Mouse (Mus musculus) fat pad, adult 2 months (tissue): ENCODE results near the gene Fign.

ENCODE experiments used
- DNase-seq: peaks from one replicate; pipeline ENCODE4 v3.0.0-alpha.2; 2011; ENCODE audit warnings: low read depth, low spot score; ENCODE audit errors: extremely low read depth

Gene Fign

GRCm38 (mm10) chr2:64097937-64098617, at the start of gene Fign:
TSS of gene Fign (minus strand) at chr2:64098038.
- DNase-seq = no peak

DNA sequence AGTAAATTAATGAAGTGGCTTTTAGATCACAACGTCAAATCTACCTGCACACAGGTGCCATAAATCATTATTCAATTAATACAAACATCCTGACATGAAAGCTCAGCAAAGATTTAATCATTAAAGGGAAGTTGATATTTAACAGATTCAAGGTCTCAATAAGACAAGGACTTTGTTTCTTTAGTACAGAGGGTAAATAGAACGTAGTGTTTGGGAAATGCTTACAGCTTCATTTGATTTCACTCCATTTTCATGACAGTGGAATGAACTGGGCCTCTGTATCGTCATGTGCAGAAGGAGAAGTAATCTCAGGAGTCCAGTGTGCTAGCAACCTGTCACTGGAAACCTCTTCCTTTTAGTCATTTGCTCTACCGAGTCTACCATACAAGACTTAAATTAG, 35.8 kb upstream of the Fign start:
- no peak for DNase-seq

DNA sequence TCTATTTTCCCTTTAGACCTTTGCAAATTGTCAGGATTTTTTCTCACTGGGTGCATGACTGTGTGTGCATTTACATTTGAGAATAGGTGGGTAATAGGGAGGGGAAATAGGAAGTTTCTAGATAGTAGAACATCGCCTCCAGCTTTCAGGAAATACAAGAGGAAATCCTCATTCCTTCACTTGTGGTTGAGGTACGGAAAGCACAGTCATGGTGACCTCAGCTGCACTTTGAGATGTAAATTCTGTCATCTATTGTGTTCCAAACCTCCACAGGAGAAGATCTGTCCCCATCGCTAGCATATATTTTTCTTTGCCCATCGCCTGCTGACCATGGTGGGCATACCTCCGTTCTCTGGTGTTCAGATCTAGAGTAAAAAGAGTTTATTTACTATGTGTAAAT, 22.7 kb upstream of the Fign start:
- no peak for DNase-seq

DNA sequence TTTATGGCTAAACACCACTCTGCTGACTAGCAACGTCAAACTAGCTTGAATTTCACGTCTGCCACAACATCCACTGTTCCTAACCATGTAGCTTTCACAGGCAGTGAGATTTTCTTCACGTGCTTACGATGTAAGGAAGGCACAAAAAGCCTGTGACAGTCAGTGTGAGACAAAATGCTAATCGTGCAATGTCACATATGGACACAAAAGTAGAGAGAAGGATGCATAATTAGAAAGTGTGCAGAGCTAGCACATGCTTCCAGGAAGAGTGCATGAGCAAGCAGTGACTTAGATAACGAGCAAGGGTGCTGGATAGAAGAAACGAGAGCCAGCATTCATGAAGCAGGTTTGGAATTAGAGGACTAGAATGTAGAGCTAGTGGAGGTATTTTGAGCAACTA, 18.8 kb upstream of the Fign start:
- DNase-seq = no peak

DNA sequence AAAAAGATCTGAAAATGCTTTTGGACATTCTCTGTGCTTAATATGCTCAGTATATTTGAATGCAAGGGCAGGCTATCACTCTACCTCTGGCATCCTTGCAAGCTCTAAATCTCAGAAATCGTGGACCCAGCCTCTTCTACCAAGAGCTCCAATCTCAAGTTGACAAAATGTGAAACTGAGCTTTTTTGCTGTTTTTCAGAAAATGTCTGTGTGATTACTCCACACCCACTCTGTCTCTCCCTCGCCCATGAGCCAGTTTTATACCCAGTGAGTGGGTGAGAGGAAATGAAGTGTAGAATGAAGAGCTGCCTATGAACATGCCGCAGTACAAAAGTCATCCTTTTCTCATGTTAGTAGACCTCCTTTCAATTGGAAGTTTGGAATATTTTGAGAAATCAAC, 13.3 kb upstream of the Fign start:
- no peak for DNase-seq

- no peak for DNase-seq
Observed at GRCm38 (mm10) chr2:64109860-64110259, 12.0 kb upstream of the Fign start.

DNA sequence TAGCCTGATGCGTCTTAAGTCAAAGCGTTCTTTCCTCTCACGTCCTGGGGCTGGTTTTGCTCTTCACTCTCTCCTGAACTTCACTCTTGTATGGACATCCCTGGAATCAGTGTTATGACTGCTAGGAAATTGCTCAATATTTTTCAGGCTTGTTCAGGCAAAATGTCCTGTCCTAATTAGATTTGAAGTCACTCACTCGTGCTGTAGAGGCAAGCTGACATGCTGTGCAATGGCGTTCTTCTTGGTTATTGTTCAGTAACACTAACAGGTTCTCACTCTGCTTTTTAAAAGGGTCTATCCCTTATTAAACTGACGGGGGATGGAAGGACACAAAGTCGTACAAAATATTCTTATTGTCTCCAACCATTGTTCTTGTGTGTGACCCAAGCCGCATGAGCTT, 10.2 kb upstream of the Fign start:
- DNase-seq = no peak

DNA sequence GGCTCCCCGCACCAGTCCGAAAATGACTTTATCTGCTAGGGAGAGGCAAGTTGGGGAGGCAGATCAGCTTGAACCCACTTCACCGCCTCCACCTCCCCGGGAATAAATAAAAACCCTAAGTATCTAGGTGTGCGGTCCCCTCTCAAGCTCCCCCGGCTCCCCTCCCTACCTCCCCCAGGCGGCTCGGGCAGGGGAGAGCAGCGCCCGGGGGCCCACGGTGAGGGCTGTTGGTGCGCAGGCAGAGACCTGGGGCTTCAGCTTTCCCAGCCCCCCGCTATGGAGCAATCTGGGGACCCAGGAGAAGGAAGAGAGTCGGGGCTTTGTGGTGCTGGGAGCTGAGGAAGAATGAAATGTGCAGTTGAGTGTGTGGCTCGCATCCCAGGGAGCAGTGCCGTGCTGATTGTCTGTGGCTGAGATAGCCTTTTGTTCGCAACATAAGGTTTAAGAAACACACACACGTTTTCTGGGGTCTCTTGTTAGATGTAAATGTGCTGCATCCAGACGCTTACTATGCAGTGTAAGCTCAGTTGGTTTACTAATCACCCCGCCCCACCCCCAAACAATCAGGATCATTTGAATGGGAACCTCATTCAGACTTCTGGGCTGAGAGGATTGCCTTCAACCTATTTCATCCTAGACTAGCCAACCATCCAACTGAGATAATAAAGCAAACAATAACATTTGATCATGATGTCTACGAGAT, 931 bp upstream of the Fign start:
- DNase-seq = no peak

- DNase-seq = no peak
Observed at GRCm38 (mm10) chr2:64096721-64097411, 972 bp downstream of the Fign start.

DNA sequence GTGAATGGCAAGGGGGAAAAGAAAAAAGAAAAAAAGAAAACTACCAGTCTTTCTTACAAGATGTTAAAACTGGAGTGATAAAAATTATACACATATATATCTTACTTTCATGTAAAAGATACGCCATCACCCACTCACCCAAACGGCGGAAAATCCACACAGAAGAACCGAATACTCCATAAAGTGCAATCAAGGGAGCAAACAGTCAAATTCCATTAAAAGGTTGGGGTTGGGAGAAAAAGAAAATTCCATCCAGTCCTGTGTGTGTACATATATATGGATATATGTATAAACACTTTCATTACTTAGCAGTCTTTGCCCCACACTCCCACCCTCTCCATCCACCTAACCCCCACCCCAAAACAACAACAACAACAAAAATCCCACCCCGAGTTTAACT, 1.7 kb downstream of the Fign start:
- DNase-seq = no peak

- no peak for DNase-seq
Observed at GRCm38 (mm10) chr2:64095561-64095960, 2.3 kb downstream of the Fign start.

- no peak for DNase-seq
Observed at GRCm38 (mm10) chr2:64093087-64093486, 4.8 kb downstream of the Fign start.

DNA sequence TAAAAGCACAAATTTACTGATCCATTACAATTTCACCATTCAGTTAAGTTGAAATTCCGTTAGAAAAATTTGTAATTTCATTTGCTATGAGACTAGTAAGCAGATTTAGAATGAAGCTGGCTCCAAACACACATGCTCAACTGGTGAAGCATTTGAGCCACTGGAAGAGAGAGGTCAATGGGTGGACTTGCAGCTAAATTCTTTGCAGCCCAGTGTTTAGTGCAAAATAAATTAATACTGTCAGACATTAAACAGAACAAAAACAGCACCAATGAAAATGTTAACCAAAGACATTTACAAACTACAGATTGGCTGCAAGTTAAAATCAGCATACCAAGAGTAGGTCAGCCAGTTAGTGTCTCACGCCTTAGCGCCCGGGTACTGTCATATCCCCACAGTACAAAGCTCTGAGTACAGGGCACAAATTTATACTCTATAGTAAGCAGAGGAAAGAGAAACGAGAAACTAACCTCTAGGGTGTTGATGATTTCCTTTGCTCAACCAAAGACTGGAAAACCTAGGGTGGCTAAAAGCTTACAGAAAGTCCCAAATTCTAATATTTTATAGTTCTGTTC, 13.9 kb downstream of the Fign start:
- no peak for DNase-seq

GRCm38 (mm10) chr2:64079765-64080164, 18.1 kb downstream of the Fign start:
- no peak for DNase-seq

GRCm38 (mm10) chr2:64078551-64078950, 19.3 kb downstream of the Fign start:
- no peak for DNase-seq

DNA sequence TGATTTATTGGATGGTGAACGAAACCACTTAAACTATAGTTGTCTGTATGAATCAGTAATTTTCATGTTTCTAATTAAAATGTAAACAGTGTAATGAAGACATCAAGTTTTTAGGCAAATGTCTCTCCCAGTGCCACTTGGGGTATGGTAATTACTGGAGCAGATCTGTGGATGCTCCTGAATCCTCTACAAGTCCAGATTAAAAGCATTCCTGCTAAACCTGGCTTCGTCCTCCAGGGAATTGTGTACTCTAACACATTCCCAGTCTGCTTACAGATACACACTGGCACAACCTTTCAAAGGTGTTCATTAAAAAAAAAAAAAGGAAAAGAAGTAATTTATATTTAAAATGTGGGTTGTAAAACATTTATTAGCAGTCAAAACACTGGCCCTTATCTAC, 20.0 kb downstream of the Fign start:
- DNase-seq = no peak

DNA sequence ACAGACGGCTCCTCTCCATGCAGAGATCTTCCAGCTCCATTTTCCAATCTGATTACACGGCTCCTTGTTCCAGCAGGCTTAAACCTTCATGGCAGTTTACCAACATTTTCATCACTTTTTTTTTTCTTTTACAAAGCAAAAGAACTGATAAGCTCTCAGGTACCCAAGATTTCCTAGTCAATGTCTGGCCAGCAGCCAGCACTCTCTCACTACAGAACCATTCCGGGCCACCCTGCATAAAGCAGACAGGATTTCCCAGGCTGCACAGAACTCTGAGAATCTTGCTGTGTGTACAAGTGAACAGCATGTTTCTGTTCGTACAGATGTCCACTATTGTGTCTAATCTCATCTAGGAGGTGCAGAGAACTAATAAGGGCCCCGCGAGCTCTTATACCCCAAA, 22.0 kb downstream of the Fign start:
- no peak for DNase-seq

GRCm38 (mm10) chr2:64074602-64075389, 23.0 kb downstream of the Fign start:
- no peak for DNase-seq

- no peak for DNase-seq
Observed at GRCm38 (mm10) chr2:64072158-64072557, 25.7 kb downstream of the Fign start.

GRCm38 (mm10) chr2:64069950-64070695, 27.7 kb downstream of the Fign start:
- DNase-seq = no peak
